Mouse (Mus musculus): Measurements from ENCODE around the gene Tmem94. TPM values are rescaled to one million over a fixed set of nuclear protein-coding genes. Genes with fewer than 3 reads are reported as not detected.

The Tmem94 gene
- polyA plus RNA-seq, 1 experiment = 21.7 TPM

DNA sequence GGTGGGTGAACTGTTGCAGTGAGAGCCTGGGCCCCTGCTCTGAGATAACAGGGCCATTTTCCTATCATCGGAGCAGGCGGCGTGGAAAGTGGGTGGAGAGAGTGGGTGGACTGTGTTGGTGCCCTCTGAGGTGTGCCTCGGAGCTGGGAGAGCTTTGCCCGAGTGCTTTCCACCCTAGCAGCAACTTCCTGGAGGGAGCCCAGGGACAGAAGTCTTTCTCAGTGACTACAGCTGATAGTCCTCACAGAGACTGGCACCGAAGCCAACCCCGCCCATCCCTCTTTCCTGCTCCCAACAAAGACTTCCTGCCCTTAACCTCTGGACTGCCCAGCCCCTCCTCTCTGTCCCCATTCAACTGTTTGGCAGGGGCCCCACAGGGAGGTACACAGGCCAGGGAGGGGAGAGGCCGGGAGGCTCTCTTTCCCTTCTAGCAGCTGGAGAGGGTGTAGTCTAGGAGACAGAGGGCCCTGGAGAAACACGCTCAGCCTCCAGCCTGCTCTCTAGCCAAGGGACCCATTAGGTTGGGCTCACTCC, 13.9 kb downstream of the Tmem94 start:
- no peak for TF ChIP-seq POLR2A (IDR thresholded peaks at IDR 0.05; ENCODE audit: borderline replicate concordance, low read depth, low read length)
- TF ChIP-seq CTCF (IDR thresholded peaks at IDR 0.05; ENCODE audit: low read depth, low read length) = no peak
- H3K27ac ChIP-seq (ENCODE audit: insufficient read depth, low read depth, low read length) = no peak overlapping the region
- no peaks in the 10 kb centered on the region for H3K4me1 ChIP-seq (ENCODE audit: control insufficient read depth, insufficient read depth, low read length)
- no peak overlapping the region for H3K4me3 ChIP-seq (ENCODE audit: insufficient read depth, low read length)

- H3K27ac ChIP-seq (ENCODE audit: insufficient read depth, low read depth, low read length) = no peak overlapping the region
- no peak overlapping the region for H3K4me3 ChIP-seq (ENCODE audit: insufficient read depth, low read length)
- TF ChIP-seq CTCF (IDR thresholded peaks at IDR 0.05; ENCODE audit: low read depth, low read length) = no peak
- TF ChIP-seq POLR2A (IDR thresholded peaks at IDR 0.05; ENCODE audit: borderline replicate concordance, low read depth, low read length) = no peak
- H3K4me1 ChIP-seq (ENCODE audit: control insufficient read depth, insufficient read depth, low read length) = no peaks in the 10 kb centered on the region
These were observed 15.2 kb downstream of the Tmem94 start for GRCm38 (mm10) chr11:115780141-115781070.

DNA sequence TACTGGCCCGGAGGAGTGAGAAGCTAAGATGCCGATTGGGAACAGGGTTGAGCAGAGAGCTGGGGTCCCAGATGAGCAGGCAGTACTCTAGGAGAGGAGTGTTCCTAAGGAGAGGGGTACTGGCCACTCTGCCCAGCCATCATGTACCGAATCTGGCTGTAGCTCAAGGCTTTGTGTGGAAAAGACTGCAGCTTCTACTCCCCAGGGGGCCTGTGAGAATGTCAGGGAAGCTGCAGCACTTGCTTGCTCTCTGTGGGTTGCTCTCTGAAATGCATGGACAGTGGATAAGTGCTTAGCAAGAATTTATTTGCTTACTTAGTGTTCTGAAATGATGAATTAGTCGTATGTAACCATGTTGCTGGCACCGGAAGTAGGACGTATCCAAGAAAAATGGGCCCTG, 21.2 kb downstream of the Tmem94 start:
- no peak overlapping the region for H3K27ac ChIP-seq (ENCODE audit: insufficient read depth, low read depth, low read length)
- no peaks in the 10 kb centered on the region for H3K4me1 ChIP-seq (ENCODE audit: control insufficient read depth, insufficient read depth, low read length)
- TF ChIP-seq POLR2A (IDR thresholded peaks at IDR 0.05; ENCODE audit: borderline replicate concordance, low read depth, low read length) (no peak), CTCF (IDR thresholded peaks at IDR 0.05; ENCODE audit: low read depth, low read length) (no peak)
- no peak overlapping the region for H3K4me3 ChIP-seq (ENCODE audit: insufficient read depth, low read length)

- no peak for TF ChIP-seq POLR2A (IDR thresholded peaks at IDR 0.05; ENCODE audit: borderline replicate concordance, low read depth, low read length)
- no peak for TF ChIP-seq CTCF (IDR thresholded peaks at IDR 0.05; ENCODE audit: low read depth, low read length)
- Histone ChIP-seq H3K4me3 (ENCODE audit: insufficient read depth, low read length) (no peak overlapping the region), H3K4me1 (ENCODE audit: control insufficient read depth, insufficient read depth, low read length) (no peaks in the 10 kb centered on the region), H3K27ac (ENCODE audit: insufficient read depth, low read depth, low read length) (no peak overlapping the region)
These were observed 24.6 kb downstream of the Tmem94 start for GRCm38 (mm10) chr11:115789787-115790186.

GRCm38 (mm10) chr11:115791919-115792318, 26.7 kb downstream of the Tmem94 start:
- Histone ChIP-seq H3K27ac (ENCODE audit: insufficient read depth, low read depth, low read length) (no peak overlapping the region), H3K4me3 (ENCODE audit: insufficient read depth, low read length) (no peak overlapping the region)
- TF ChIP-seq POLR2A (IDR thresholded peaks at IDR 0.05; ENCODE audit: borderline replicate concordance, low read depth, low read length) = no peak
- TF ChIP-seq CTCF (IDR thresholded peaks at IDR 0.05; ENCODE audit: low read depth, low read length) = no peak

DNA sequence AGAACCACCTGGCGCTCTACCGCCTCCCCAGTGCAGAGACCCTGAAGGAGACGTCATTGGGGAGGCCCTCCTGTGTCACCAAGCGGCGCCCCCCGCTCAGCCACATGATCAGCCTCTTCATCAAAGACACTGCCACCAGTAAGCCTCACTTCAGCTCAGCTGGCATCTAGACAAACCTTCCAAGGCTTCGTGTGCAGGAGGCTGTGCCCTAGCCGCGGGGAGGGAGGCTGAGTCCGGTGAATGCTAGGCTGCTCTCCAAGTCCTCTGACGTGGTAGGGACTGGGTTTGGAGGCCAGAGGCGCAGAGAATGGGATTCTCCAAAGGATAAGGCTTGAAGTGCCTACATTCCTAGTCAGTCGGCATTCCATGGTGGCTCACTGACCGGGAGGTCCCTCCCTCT, 27.1 kb downstream of the Tmem94 start:
- no peak overlapping the region for H3K4me3 ChIP-seq (ENCODE audit: insufficient read depth, low read length)
- TF ChIP-seq CTCF (IDR thresholded peaks at IDR 0.05; ENCODE audit: low read depth, low read length) = no peak
- no peak for TF ChIP-seq POLR2A (IDR thresholded peaks at IDR 0.05; ENCODE audit: borderline replicate concordance, low read depth, low read length)

More at GRCm38 (mm10) chr11:115791919-115792318, 26.7 kb downstream of the Tmem94 start:
- no peaks in the 10 kb centered on the region for H3K4me1 ChIP-seq (ENCODE audit: control insufficient read depth, insufficient read depth, low read length)

GRCm38 (mm10) chr11:115796898-115797297, 31.7 kb downstream of the Tmem94 start:
- TF ChIP-seq CTCF (IDR thresholded peaks at IDR 0.05; ENCODE audit: low read depth, low read length) = no peak
- no peak for TF ChIP-seq POLR2A (IDR thresholded peaks at IDR 0.05; ENCODE audit: borderline replicate concordance, low read depth, low read length)
- Histone ChIP-seq H3K4me3 (ENCODE audit: insufficient read depth, low read length) (no peak overlapping the region), H3K27ac (ENCODE audit: insufficient read depth, low read depth, low read length) (no peak overlapping the region), H3K4me1 (ENCODE audit: control insufficient read depth, insufficient read depth, low read length) (no peaks in the 10 kb centered on the region)

More for the DNA sequence above, 27.1 kb downstream of the Tmem94 start:
- Histone ChIP-seq H3K4me1 (ENCODE audit: control insufficient read depth, insufficient read depth, low read length) (no peaks in the 10 kb centered on the region), H3K27ac (ENCODE audit: insufficient read depth, low read depth, low read length) (no peak overlapping the region)

DNA sequence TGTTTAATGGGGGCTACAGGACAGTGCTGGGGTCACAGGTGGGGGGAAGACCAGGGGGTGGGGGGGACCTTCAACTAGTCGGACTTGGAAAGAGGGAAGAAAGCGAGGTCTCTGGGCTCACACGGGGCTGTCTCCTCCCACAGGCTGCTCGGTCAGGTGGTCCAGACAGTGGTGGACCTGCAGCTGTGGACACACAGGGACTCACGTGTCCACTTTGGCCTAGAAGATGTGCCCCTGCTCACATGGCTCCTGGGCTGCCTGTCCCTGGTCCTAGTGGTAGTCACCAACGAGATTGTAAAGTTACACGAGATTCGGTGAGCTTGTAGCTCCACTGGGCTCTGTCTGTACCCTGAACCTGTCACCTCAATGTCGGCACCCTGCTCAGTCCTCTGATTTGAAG, 32.4 kb downstream of the Tmem94 start:
- no peak overlapping the region for H3K27ac ChIP-seq (ENCODE audit: insufficient read depth, low read depth, low read length)
- no peak for TF ChIP-seq POLR2A (IDR thresholded peaks at IDR 0.05; ENCODE audit: borderline replicate concordance, low read depth, low read length)
- TF ChIP-seq CTCF (IDR thresholded peaks at IDR 0.05; ENCODE audit: low read depth, low read length) = no peak
- no peak overlapping the region for H3K4me3 ChIP-seq (ENCODE audit: insufficient read depth, low read length)
- no peaks in the 10 kb centered on the region for H3K4me1 ChIP-seq (ENCODE audit: control insufficient read depth, insufficient read depth, low read length)

GRCm38 (mm10) chr11:115800981-115801380, 35.7 kb downstream of the Tmem94 start:
- H3K4me1 ChIP-seq (ENCODE audit: control insufficient read depth, insufficient read depth, low read length) = no peaks in the 10 kb centered on the region
- no peak overlapping the region for H3K27ac ChIP-seq (ENCODE audit: insufficient read depth, low read depth, low read length)
- TF ChIP-seq CTCF (IDR thresholded peaks at IDR 0.05; ENCODE audit: low read depth, low read length) (no peak), POLR2A (IDR thresholded peaks at IDR 0.05; ENCODE audit: borderline replicate concordance, low read depth, low read length) (no peak)

GRCm38 (mm10) chr11:115803072-115803709, 38.0 kb downstream of the Tmem94 start:
- H3K27ac ChIP-seq (ENCODE audit: insufficient read depth, low read depth, low read length) = no peak overlapping the region
- no peaks in the 10 kb centered on the region for H3K4me1 ChIP-seq (ENCODE audit: control insufficient read depth, insufficient read depth, low read length)
- no peak overlapping the region for H3K4me3 ChIP-seq (ENCODE audit: insufficient read depth, low read length)
- TF ChIP-seq CTCF (IDR thresholded peaks at IDR 0.05; ENCODE audit: low read depth, low read length) (no peak), POLR2A (IDR thresholded peaks at IDR 0.05; ENCODE audit: borderline replicate concordance, low read depth, low read length) (no peak)

More at GRCm38 (mm10) chr11:115800981-115801380, 35.7 kb downstream of the Tmem94 start:
- no peak overlapping the region for H3K4me3 ChIP-seq (ENCODE audit: insufficient read depth, low read length)

Data from bone marrow macrophage, adult 2 months (primary cell).